Mouse (Mus musculus) hindbrain, embryonic 12.5 days (tissue): ENCODE measurements at regions not wholly inside any gene's neighbourhood (a gene's known extent, or its start where the extent isn't known, plus 50 kb on each side); places are given as distances from the start of the nearest gene placed in this dataset.
A peak's percentile ranks its signal among the peaks of the same experiment; 100 is the strongest.

Experiments
- ATAC-seq: fragments of 200-750 bp; cut with Nextera tagmentation; 2 replicates; pipeline ENCODE4 v1.8.0; 2017; ENCODE audit warnings: moderate TSS enrichment; ENCODE audit not compliant: low FRiP score
- H3K27ac ChIP-seq: fragments of 300-500 bp; sonication (generic); 2 replicates; pipeline ENCODE4 v1.5.1; 2016; ENCODE audit warnings: mild to moderate bottlenecking
- H3K27me3 ChIP-seq: fragments of 300-500 bp; sonication (generic); 2 replicates; pipeline ENCODE4 v1.6.1; 2016; ENCODE audit warnings: mild to moderate bottlenecking
- H3K36me3 ChIP-seq: fragments of 300-500 bp; sonication (generic); 2 replicates; pipeline ENCODE4 v1.6.1; 2016; ENCODE audit warnings: mild to moderate bottlenecking
- H3K4me1 ChIP-seq: fragments of 300-500 bp; sonication (generic); 2 replicates; pipeline ENCODE4 v1.6.1; 2016
- H3K4me2 ChIP-seq: fragments of 300-500 bp; sonication (generic); replicated peaks from 2 replicates; pipeline ENCODE4 v1.6.1; 2016; ENCODE audit warnings: mild to moderate bottlenecking
- H3K4me3 ChIP-seq: fragments of 300-500 bp; sonication (generic); 2 replicates; pipeline ENCODE4 v1.5.1; 2016; ENCODE audit warnings: mild to moderate bottlenecking
- H3K9ac ChIP-seq: fragments of 300-500 bp; sonication (generic); 2 replicates; pipeline ENCODE4 v1.6.1; 2016; ENCODE audit warnings: mild to moderate bottlenecking, moderate library complexity
- H3K9me3 ChIP-seq: fragments of 300-500 bp; sonication (generic); replicated peaks from 2 replicates; pipeline ENCODE4 v1.6.1; 2016; ENCODE audit warnings: mild to moderate bottlenecking
- WGBS: fragments of 180-500 bp; shearing (Covaris S2); methylation state at CpG from one replicate; pipeline ENCODE4 v1.1.7; 2016; 5-methylcytosine and 5-hydroxymethylcytosine counted together

DNA sequence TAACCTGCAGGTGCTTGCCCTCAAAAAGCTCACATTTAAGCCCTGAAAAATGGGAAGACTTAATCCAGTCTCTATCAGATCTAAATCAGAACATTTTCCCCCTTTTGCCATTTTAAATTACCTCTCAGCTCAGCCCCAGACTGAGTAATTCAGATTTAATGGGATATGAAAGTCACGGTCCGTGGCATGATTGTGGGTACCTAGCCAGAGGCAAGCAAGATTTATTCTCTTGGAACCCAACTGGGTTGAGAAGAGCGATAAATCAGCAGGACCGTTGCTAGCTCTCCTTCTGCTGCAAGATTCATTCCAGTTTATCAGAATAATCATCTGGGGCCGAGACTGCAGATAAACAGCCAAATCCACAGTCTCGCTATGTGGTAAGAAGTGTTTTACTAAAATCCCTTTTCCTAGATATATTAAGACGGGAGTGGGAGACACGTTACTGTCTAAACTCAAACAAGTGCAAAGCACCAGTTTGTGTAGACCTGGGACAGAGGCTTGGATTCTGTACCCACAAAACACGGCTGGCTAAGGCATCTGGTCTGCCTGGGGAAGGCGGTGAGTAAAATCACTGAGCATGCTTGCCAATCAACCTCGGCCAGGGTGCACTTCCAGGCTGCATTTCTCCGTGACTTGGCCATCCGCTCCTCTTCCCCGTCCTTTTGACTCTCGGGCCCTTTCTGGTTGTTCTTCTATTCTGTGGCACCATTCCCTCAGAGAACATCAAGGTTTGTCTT is 282.2 kb upstream of the Chd6 start:
- Histone ChIP-seq H3K27ac (peak overlapping the region; percentile 41), H3K9me3 (no peaks in the 10 kb centered on the region), H3K4me1 (peaks cover 7% of the 10 kb centered on the region), H3K9ac (no peak overlapping the region), H3K27me3 (no peaks in the 10 kb centered on the region), H3K4me2 (no peak overlapping the region), H3K36me3 (no peaks in the 10 kb centered on the region), H3K4me3 (no peak overlapping the region)
- 76% methylated on average over 15 of the region's 15 CpGs for WGBS
- no peak for ATAC-seq

DNA sequence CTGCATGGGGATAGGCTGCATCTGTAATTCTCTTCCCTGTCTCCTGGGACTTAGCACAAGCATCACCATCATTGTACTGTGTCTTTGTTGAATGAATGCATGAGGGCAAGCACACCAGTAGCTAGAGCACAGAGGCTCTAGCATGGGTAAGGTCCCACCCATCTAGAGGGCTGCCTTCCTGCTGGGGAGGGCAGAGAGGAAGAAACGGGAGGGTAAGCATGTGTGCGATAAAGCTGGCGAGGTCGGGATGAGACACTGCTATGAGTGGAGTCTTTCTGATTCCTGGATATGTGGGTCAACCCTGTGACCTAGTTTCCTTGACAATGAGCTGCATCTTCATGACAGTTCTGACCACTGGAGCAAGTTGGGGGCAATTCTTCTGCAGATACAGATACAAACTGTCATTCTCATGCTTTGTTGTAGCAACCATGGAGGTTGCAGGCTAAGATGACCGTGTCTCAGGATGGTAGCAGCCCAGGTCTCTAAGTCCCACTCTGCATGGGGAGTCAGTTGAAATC is 280.5 kb upstream of the Chd6 start:
- H3K4me3 ChIP-seq, result no peak overlapping the region
- H3K27ac ChIP-seq, result no peak overlapping the region
- H3K9me3 ChIP-seq, result no peaks in the 10 kb centered on the region
- H3K4me1 ChIP-seq, result peaks cover 7% of the 10 kb centered on the region
- H3K27me3 ChIP-seq, result no peaks in the 10 kb centered on the region
- WGBS, result 86% methylated on average over 5 of the region's 5 CpGs
- H3K36me3 ChIP-seq, result no peaks in the 10 kb centered on the region
- ATAC-seq, result peak; percentile 26; the same call in 1 of the 2 replicates
- no peak overlapping the region for H3K9ac ChIP-seq
- H3K4me2 ChIP-seq, result no peak overlapping the region

DNA sequence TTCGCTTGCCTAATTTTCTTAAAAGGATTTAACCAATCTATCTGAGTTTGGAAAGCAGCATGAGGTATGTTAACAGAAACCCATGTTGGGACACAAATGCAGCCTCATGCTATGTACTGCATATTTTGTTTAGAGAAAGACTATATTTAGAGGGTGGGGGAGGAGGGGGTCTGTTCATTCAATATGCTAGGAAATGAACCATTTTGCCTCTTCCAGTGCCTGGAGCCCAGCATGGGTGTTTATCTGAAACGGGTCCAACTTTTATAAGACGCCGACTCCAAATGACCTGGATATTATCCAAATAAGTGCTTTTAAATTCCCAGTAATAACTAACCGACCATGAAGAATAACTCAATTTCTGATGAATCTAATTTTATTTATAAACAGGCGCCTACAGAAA is 278.2 kb upstream of the Chd6 start:
- H3K9me3 ChIP-seq, result no peaks in the 10 kb centered on the region
- no peak overlapping the region for H3K4me2 ChIP-seq
- WGBS, result 84% methylated on average over 6 of the region's 6 CpGs
- no peaks in the 10 kb centered on the region for H3K27me3 ChIP-seq
- H3K9ac ChIP-seq, result no peak overlapping the region
- no peaks in the 10 kb centered on the region for H3K36me3 ChIP-seq
- H3K27ac ChIP-seq, result no peak overlapping the region
- no peak overlapping the region for H3K4me3 ChIP-seq
- ATAC-seq, result no peak
- H3K4me1 ChIP-seq, result peaks cover 7% of the 10 kb centered on the region

DNA sequence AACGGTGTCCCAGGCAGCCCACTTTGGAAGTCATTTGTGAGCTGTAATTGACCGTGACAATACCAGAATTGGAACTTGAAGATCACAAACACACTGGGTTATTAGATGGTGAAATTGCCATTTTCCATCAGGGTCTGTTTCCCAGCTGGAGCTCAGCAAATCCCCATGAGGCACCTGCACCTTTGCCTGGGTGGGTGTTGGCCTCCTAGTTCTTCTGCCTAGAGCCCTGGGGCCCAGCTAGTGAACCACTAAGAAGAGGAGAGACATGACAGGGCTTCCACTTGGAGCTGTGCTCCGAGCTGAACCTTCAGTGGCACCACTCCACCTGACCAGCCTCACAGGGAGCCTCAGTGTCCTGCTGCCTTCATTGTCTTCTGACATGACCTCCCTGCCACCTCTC is 273.5 kb upstream of the Chd6 start:
- H3K9ac ChIP-seq, result no peak overlapping the region
- no peaks in the 10 kb centered on the region for H3K9me3 ChIP-seq
- ATAC-seq, result no peak
- H3K27ac ChIP-seq, result no peak overlapping the region
- H3K4me3 ChIP-seq, result no peak overlapping the region
- no peaks in the 10 kb centered on the region for H3K4me1 ChIP-seq
- no peaks in the 10 kb centered on the region for H3K36me3 ChIP-seq
- 57% methylated on average over 3 of the region's 3 CpGs for WGBS
- no peaks in the 10 kb centered on the region for H3K27me3 ChIP-seq
- H3K4me2 ChIP-seq, result no peak overlapping the region

DNA sequence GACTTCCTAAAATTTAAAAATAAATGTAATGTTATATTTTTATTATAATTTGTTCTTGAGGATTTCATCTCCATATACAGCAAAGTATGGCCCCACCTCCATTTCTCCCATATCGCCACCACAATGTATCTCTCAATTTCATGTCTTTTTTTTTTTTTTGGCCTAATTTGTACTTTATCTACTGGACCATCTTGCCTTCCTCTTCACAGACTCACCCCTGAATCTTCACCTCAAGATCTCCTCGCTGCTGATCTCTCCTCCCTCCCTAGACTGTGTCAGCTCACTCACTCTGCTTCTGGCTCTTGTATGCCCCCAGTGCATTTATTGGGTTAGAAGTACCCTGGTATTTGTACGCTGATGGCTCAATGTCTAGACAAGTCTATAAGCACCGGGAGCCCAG is 269.4 kb upstream of the Chd6 start:
- Histone ChIP-seq H3K4me1 (no peaks in the 10 kb centered on the region), H3K9me3 (no peaks in the 10 kb centered on the region), H3K27ac (no peak overlapping the region), H3K4me2 (no peak overlapping the region), H3K27me3 (no peaks in the 10 kb centered on the region), H3K36me3 (no peaks in the 10 kb centered on the region), H3K9ac (no peak overlapping the region), H3K4me3 (no peak overlapping the region)
- ATAC-seq, result no peak
- 95% methylated on average over 4 of the region's 4 CpGs for WGBS

DNA sequence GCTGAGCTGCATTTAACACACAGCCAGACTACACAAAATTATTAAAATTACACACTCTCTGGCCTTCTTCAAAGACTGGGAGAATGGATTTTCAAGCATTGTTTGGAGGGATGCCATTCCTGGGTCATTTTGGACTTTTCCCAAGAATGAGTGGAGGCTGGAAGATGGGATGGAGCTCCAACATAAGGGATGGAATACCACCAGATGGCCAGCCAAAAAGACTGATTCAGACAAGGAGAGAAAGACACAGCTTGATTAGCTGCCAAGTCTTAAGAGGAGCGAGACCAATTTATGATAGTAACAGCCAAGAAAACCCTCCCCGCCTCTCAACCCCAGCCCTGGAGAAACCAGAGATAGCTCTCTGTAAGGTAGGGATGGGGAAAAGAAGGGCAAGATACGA is 253.4 kb upstream of the Chd6 start:
- Histone ChIP-seq H3K4me3 (no peak overlapping the region), H3K27me3 (no peaks in the 10 kb centered on the region), H3K27ac (no peak overlapping the region), H3K4me2 (no peak overlapping the region), H3K4me1 (no peaks in the 10 kb centered on the region), H3K9me3 (no peaks in the 10 kb centered on the region), H3K9ac (no peak overlapping the region), H3K36me3 (no peaks in the 10 kb centered on the region)
- WGBS, result 85% methylated on average over 3 of the region's 3 CpGs
- ATAC-seq, result no peak

DNA sequence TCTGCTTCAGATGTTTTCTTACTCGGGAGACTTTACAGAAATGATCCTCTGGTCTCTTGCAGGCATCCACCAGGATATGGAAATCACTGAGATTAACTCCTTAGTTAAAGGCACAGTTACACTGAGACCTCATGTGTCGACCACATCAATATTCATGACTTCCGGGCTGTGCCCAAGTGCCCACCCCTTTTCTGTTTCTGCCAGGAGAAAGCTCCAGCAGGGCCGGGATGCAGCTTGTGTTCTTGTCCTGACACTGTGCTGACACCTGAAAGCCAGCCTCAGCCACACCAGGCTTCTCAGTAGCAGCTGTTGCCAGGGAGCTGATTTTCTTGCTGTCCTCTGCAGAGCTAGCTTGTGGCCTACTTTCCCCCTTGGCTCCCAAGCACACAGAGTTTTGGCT is 240.2 kb upstream of the Chd6 start:
- Histone ChIP-seq H3K9me3 (no peaks in the 10 kb centered on the region), H3K27me3 (no peaks in the 10 kb centered on the region), H3K4me2 (no peak overlapping the region), H3K4me1 (peaks cover 12% of the 10 kb centered on the region), H3K36me3 (no peaks in the 10 kb centered on the region), H3K9ac (no peak overlapping the region), H3K4me3 (no peak overlapping the region), H3K27ac (peak overlapping the region; percentile 30; the same call in 1 of the 2 replicates)
- 18% methylated on average over 4 of the region's 4 CpGs for WGBS
- peak; percentile 72 for ATAC-seq

DNA sequence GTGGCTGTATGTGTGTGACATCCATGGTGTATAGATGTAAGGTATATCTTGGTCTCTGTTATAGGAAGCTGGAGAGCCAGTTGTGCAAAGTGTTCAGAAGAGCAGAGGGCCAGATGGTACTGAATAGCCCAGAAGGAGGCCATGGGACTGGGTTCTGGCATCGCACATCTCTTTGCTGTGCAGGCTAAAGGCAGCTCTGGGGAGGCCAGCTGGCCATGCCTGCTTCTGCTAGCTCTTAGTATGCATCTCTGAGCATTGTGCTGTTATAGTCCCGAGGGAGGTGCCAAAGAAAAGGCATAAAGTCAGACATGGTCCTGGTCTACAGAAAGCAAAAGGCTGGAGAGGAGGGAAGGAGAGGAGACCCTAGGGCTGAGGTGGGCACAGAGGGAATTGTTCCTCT is 235.1 kb upstream of the Chd6 start:
- Histone ChIP-seq H3K4me1 (peaks cover 39% of the 10 kb centered on the region), H3K27me3 (peaks cover 4% of the 10 kb centered on the region; the same call in 1 of the 2 replicates), H3K4me2 (no peak overlapping the region), H3K9ac (no peak overlapping the region), H3K9me3 (no peaks in the 10 kb centered on the region), H3K27ac (no peak overlapping the region), H3K36me3 (no peaks in the 10 kb centered on the region), H3K4me3 (no peak overlapping the region)
- WGBS, result 68% methylated on average over 2 of the region's 2 CpGs
- ATAC-seq, result no peak

DNA sequence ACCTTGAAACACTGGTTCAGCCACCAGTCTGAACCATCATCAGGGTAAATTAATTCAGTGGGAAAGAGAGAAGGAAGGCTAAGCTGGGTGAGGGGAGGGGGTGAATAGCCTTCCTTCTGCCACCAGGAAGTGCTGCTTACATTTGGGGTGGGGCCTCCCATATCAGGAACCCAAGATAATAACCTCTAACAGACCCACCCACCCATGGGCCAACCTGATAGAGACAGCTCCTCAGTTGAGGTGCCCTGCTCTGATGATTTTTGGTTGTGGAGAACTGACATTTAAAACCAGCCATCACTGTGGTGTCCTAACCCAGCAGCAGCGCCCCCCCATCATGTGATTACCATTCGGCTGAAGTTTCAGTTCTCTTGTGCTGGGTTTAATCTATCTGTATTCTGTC is 233.8 kb upstream of the Chd6 start:
- Histone ChIP-seq H3K4me3 (no peak overlapping the region), H3K36me3 (no peaks in the 10 kb centered on the region), H3K27ac (no peak overlapping the region), H3K4me1 (peaks cover 37% of the 10 kb centered on the region), H3K27me3 (peaks cover 4% of the 10 kb centered on the region; the same call in 1 of the 2 replicates), H3K9me3 (no peaks in the 10 kb centered on the region), H3K9ac (no peak overlapping the region), H3K4me2 (no peak overlapping the region)
- ATAC-seq, result no peak
- WGBS, result 88% methylated on average over 2 of the region's 2 CpGs

DNA sequence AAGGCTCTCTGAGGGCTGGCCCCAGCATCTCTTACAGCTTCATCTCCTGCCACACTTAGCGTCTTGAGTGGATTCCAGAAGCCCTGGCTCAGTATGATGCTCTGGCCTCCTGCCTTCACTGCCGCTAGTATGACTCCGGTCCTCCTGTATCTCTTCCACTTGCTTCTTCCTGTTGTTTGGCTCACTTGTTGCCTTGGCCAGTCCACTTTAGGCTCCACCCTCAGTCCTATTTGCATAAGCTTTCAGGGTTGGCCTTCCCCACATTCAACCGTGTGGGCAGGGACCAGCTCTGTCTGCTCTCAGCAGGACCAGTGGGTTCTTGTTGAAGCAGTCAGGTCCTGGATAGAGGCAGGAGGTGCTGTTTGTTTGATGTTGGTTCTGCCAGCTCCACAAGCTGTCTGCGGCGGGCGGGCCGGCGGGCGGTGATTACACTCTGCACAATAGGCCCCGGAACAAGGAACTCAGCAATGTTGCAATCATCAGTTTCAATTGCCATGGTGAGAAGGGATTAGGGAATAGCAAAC is 232.6 kb upstream of the Chd6 start:
- peaks cover 37% of the 10 kb centered on the region for H3K4me1 ChIP-seq
- no peaks in the 10 kb centered on the region for H3K36me3 ChIP-seq
- WGBS, result 2% methylated on average over 11 of the region's 11 CpGs
- H3K27me3 ChIP-seq, result peaks cover 4% of the 10 kb centered on the region; the same call in 1 of the 2 replicates
- H3K27ac ChIP-seq, result no peak overlapping the region
- no peaks in the 10 kb centered on the region for H3K9me3 ChIP-seq
- peak overlapping the region; percentile 42 for H3K4me2 ChIP-seq
- H3K9ac ChIP-seq, result no peak overlapping the region; the same call in 1 of the 2 replicates
- ATAC-seq, result peak; percentile 53
- H3K4me3 ChIP-seq, result no peak overlapping the region

DNA sequence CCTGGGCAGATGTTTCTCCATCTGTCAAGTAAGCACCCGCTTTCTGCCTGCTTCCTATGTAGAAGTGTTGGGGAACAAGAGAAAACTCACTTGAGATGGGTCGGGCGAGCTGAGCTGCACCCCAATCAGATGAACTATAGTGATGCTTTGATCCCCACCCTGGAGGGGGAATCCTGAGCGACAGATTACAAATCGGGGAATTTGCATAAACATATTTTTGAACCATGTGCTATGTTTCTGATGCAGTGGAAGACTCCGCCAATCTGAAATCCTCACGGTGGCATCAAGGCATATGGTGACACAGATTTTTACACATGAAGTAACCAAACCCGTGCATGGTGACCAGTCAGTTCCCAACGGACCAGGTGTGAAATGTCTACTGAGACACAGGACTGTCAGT is 231.4 kb upstream of the Chd6 start:
- Histone ChIP-seq H3K36me3 (no peaks in the 10 kb centered on the region), H3K27me3 (peaks cover 4% of the 10 kb centered on the region; the same call in 1 of the 2 replicates), H3K27ac (0 out of 2 replicates have a peak overlapping the region, but pooled peaks have one; percentile 77), H3K9me3 (no peaks in the 10 kb centered on the region), H3K4me2 (no peak overlapping the region), H3K4me1 (peaks cover 37% of the 10 kb centered on the region), H3K9ac (no peak overlapping the region), H3K4me3 (no peak overlapping the region)
- 76% methylated on average over 9 of the region's 9 CpGs for WGBS
- no peak for ATAC-seq

DNA sequence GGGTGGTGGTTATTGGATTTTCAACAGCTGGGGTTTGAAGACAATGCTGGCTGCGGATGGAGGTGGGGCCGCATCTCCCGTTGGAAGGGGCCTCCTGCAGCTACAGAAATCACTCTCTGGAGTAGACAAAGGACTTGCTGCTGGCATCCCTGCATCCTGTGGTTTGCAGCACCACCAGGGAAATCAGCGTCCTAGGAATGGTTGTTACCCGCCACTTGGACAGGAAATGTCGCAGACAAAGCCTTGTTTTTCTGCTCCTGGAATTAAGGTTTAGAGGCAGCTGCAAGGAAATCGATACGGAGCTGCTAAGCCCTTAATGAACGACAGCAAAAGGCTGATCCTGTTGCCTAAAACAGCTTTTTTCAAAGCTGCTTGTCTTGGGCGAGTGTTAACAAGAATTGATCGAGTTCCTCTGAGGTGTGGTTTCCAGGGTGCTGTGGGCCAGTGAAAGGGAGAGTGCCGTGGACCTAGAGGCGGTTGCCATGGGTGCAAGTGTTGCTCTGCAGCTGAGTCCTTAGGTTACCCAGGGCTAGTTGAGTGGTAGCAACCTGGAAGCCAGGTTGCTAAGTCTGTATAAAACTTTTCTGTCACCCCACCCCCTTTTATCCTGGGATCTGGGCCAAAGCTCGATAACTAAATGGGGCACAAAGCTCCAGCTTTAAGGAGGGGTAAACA is 230.6 kb upstream of the Chd6 start:
- 4% methylated on average over 14 of the region's 14 CpGs for WGBS
- H3K27ac ChIP-seq, result peak overlapping the region; percentile 77
- H3K4me1 ChIP-seq, result peaks cover 33% of the 10 kb centered on the region
- peak; percentile 67 for ATAC-seq
- H3K4me2 ChIP-seq, result peak overlapping the region; percentile 21; the same call in 1 of the 2 replicates
- peaks cover 4% of the 10 kb centered on the region; the same call in 1 of the 2 replicates for H3K27me3 ChIP-seq
- no peaks in the 10 kb centered on the region for H3K36me3 ChIP-seq
- no peak overlapping the region for H3K9ac ChIP-seq
- H3K4me3 ChIP-seq, result no peak overlapping the region
- no peaks in the 10 kb centered on the region for H3K9me3 ChIP-seq
